8 mouse cellular contexts compared by ENCODE assay signal in genomic region chr6:71826869-71827268, GRCm38 (mm10). TPM values are rescaled to one million over a fixed set of nuclear protein-coding genes. Genes with fewer than 3 reads are reported as not detected.
DNase-seq lines count a peak whose midpoint lies in the region; ATAC-seq and TF ChIP-seq lines count a peak whose summit lies in the region.

Gene Mrpl35 (minus strand): TSS chr6:71826969.

- no peaks in the 10 kb centered on the region for H3K36me3 ChIP-seq in midbrain, embryonic 10.5 days
- H3K36me3 ChIP-seq in midbrain, postnatal 0 days (ENCODE audit: insufficient read depth, low read length), result no peaks in the 10 kb centered on the region
- H3K36me3 ChIP-seq in embryonic facial prominence, embryonic 14.5 days (ENCODE audit: control insufficient read depth, insufficient read depth, low read length), result no peaks in the 10 kb centered on the region
- H3K36me3 ChIP-seq in liver, embryonic 12.5 days, result no peaks in the 10 kb centered on the region

- no peaks in the 10 kb centered on the region for H3K27me3 ChIP-seq in midbrain, embryonic 10.5 days (ENCODE audit: low read depth, poor library complexity, severe bottlenecking)
- no peaks in the 10 kb centered on the region; the same call in 1 of the 2 replicates for H3K27me3 ChIP-seq in midbrain, postnatal 0 days (ENCODE audit: insufficient read depth, low read length)
- no peaks in the 10 kb centered on the region for H3K27me3 ChIP-seq in embryonic facial prominence, embryonic 14.5 days (replicated peaks; ENCODE audit: control insufficient read depth, insufficient read depth, low read length)
- H3K27me3 ChIP-seq in liver, embryonic 12.5 days (replicated peaks), result peaks cover 4% of the 10 kb centered on the region; the same call in 1 of the 2 replicates

- peaks cover 17% of the 10 kb centered on the region for H3K4me1 ChIP-seq in midbrain, embryonic 10.5 days
- no peaks in the 10 kb centered on the region for H3K4me1 ChIP-seq in midbrain, postnatal 0 days (ENCODE audit: insufficient read depth, low read length)
- H3K4me1 ChIP-seq in embryonic facial prominence, embryonic 14.5 days (ENCODE audit: control insufficient read depth, insufficient read depth, low read length), result peaks cover 8% of the 10 kb centered on the region
- H3K4me1 ChIP-seq in liver, embryonic 12.5 days, result peaks cover 29% of the 10 kb centered on the region

- DNase-seq in midbrain, embryonic 10.5 days (ENCODE audit: low spot score), result no peak
- no peak for DNase-seq in midbrain, postnatal 0 days (ENCODE audit: low spot score)
- no peak for DNase-seq in embryonic facial prominence, embryonic 14.5 days (ENCODE audit: low spot score)
- no peak for DNase-seq in heart, postnatal 4 days
- no peak for DNase-seq in cerebellum, adult 9-11 months
- DNase-seq in ovary, adult 18-20 months (ENCODE audit: low spot score), result no peak
- DNase-seq in lung, postnatal 36 days, result no peak

- ATAC-seq in midbrain, postnatal 0 days (ENCODE audit: low FRiP score), result no peak
- no peak for ATAC-seq in embryonic facial prominence, embryonic 14.5 days (ENCODE audit: low read depth)
- ATAC-seq in liver, embryonic 12.5 days, result no peak

- H3K4me3 ChIP-seq in midbrain, embryonic 10.5 days, result no peak within 1 kb of the TSS
- no peak within 1 kb of the TSS for H3K4me3 ChIP-seq in midbrain, postnatal 0 days (ENCODE audit: low read depth, low read length)
- no peak within 1 kb of the TSS for H3K4me3 ChIP-seq in embryonic facial prominence, embryonic 14.5 days (ENCODE audit: low read depth, low read length)
- no peak within 1 kb of the TSS for H3K4me3 ChIP-seq in liver, embryonic 12.5 days

- H3K4me2 ChIP-seq in midbrain, postnatal 0 days (ENCODE audit: low read depth, low read length, poor library complexity, severe bottlenecking), result no peak within 1 kb of the TSS
- no peak within 1 kb of the TSS for H3K4me2 ChIP-seq in embryonic facial prominence, embryonic 14.5 days (ENCODE audit: low read depth, low read length)
- no peak within 1 kb of the TSS for H3K4me2 ChIP-seq in liver, embryonic 12.5 days

- H3K9ac ChIP-seq in midbrain, postnatal 0 days (replicated peaks; ENCODE audit: low read length, poor library complexity, severe bottlenecking), result no peak within 1 kb of the TSS
- H3K9ac ChIP-seq in embryonic facial prominence, embryonic 14.5 days (ENCODE audit: low read depth, low read length), result no peak within 1 kb of the TSS
- no peak within 1 kb of the TSS for H3K9ac ChIP-seq in liver, embryonic 12.5 days

- no peak for TF ChIP-seq CTCF in midbrain, postnatal 0 days (IDR thresholded peaks at IDR 0.05)

- H3K9me3 ChIP-seq in midbrain, embryonic 10.5 days (replicated peaks), result no peaks in the 10 kb centered on the region
- H3K9me3 ChIP-seq in midbrain, postnatal 0 days (ENCODE audit: low read length), result no peaks in the 10 kb centered on the region
- no peaks in the 10 kb centered on the region for H3K9me3 ChIP-seq in embryonic facial prominence, embryonic 14.5 days (ENCODE audit: control insufficient read depth, low read length)
- no peaks in the 10 kb centered on the region for H3K9me3 ChIP-seq in liver, embryonic 12.5 days (replicated peaks)

- H3K27ac ChIP-seq in midbrain, embryonic 10.5 days (replicated peaks), result no peak within 1 kb of the TSS
- H3K27ac ChIP-seq in midbrain, postnatal 0 days (ENCODE audit: low read depth, low read length), result no peak within 1 kb of the TSS
- no peak within 1 kb of the TSS for H3K27ac ChIP-seq in embryonic facial prominence, embryonic 14.5 days (replicated peaks; ENCODE audit: low read depth, low read length)
- H3K27ac ChIP-seq in liver, embryonic 12.5 days, result no peak within 1 kb of the TSS

- WGBS in midbrain, embryonic 10.5 days, result 57% methylated on average over 1 of the region's 1 CpGs
- 28% methylated on average over 1 of the region's 1 CpGs for WGBS in midbrain, postnatal 0 days
- WGBS in embryonic facial prominence, embryonic 14.5 days, result 45% methylated on average over 1 of the region's 1 CpGs
- 32% methylated on average over 1 of the region's 1 CpGs for WGBS in liver, embryonic 12.5 days (ENCODE audit: insufficient replicate concordance)

RNA-seq across cellular contexts. Expression of gene Mrpl35, which starts in this region (rescaled TPM):
- 60.9 and 67.4 TPM in 2 replicates for polyA plus RNA-seq in midbrain, embryonic 10.5 days (2016; fragmentation: Nextera tagmentation; extraction: Ambion mirVana)
- total RNA-seq in midbrain, postnatal 0 days (2014; rRNA removed), result 6.8 and 9.5 TPM in 2 replicates
- 45.6 and 46.2 TPM in 2 replicates for polyA plus RNA-seq in midbrain, postnatal 0 days (2015; fragmentation: Nextera tagmentation; extraction: Ambion mirVana)
- polyA plus RNA-seq in embryonic facial prominence, embryonic 14.5 days (2014; fragmentation: Nextera tagmentation; extraction: Ambion mirVana), result 61.9 and 63.6 TPM in 2 replicates
- 10 to 100 TPM; 43.7 to 50.6 TPM for total RNA-seq in heart, postnatal 4 days (2021)
- 81.6 and 82.7 TPM in 2 replicates for polyA plus RNA-seq in liver, embryonic 12.5 days (2016; fragmentation: Nextera tagmentation; extraction: Ambion mirVana)
